Comparison of ENCODE assay signal across 19 mouse cellular contexts in genomic region chr3:105608857-105609256, GRCm38 (mm10).
"Had no signal": no experiment of that assay in that cellular context is flagged by ENCODE, and none has a peak within 500 bp of the region (broad histone marks: within the 10 kb centered on the region; RNA-seq: fewer than 3 reads in every experiment).

No protein-coding gene starts in this region.

- H3K9ac ChIP-seq: liver, embryonic 13.5 days; midbrain, embryonic 12.5 days; midbrain, embryonic 15.5 days; neural tube, embryonic 13.5 days had no signal

- H3K27ac ChIP-seq: liver, embryonic 13.5 days; midbrain, embryonic 12.5 days; midbrain, embryonic 15.5 days; neural tube, embryonic 13.5 days had no signal

- H3K27me3 ChIP-seq: liver, embryonic 13.5 days; midbrain, embryonic 12.5 days; midbrain, embryonic 15.5 days; neural tube, embryonic 13.5 days had no signal

- H3K4me3 ChIP-seq: liver, embryonic 13.5 days; midbrain, embryonic 12.5 days; midbrain, embryonic 15.5 days; myocyte; neural tube, embryonic 13.5 days had no signal

- H3K9me3 ChIP-seq: liver, embryonic 13.5 days; midbrain, embryonic 12.5 days; midbrain, embryonic 15.5 days; neural tube, embryonic 13.5 days had no signal

- H3K36me3 ChIP-seq: liver, embryonic 13.5 days; midbrain, embryonic 12.5 days; midbrain, embryonic 15.5 days; neural tube, embryonic 13.5 days had no signal

- ATAC-seq: inflammation-experienced regulatory T-cells, adult 6 months; intestine, embryonic 16.5 days; midbrain, embryonic 15.5 days had no signal

- H3K4me2 ChIP-seq: liver, embryonic 13.5 days; midbrain, embryonic 12.5 days; midbrain, embryonic 15.5 days; neural tube, embryonic 13.5 days had no signal

- H3K4me1 ChIP-seq: liver, embryonic 13.5 days; midbrain, embryonic 12.5 days; midbrain, embryonic 15.5 days had no signal

- DNase-seq: kidney, adult 18-20 months; kidney, adult 9 months; kidney, postnatal 14 days; kidney, postnatal 4 days; liver, embryonic 13.5 days; lung, adult 2 months; lung, postnatal 14 days; lung, postnatal 4 days; retina, postnatal 1 day; right cerebral cortex, postnatal 25 days; spleen, adult 18-20 months; thymus, adult 18-20 months; thymus, postnatal 36 days had no signal
